Mouse (Mus musculus): Measurements from ENCODE around the gene Ush2a. TPM values are rescaled to one million over a fixed set of nuclear protein-coding genes. Genes with fewer than 3 reads are reported as not detected.

The Ush2a gene
- total RNA-seq, 2 experiments from 2014 or later: not detected

GRCm38 (mm10) chr1:188729179-188729578 lies 467.4 kb downstream of the Ush2a start:
- ATAC-seq (replicated peaks; ENCODE audit: low FRiP score, poor library complexity, severe bottlenecking): no peak

DNA sequence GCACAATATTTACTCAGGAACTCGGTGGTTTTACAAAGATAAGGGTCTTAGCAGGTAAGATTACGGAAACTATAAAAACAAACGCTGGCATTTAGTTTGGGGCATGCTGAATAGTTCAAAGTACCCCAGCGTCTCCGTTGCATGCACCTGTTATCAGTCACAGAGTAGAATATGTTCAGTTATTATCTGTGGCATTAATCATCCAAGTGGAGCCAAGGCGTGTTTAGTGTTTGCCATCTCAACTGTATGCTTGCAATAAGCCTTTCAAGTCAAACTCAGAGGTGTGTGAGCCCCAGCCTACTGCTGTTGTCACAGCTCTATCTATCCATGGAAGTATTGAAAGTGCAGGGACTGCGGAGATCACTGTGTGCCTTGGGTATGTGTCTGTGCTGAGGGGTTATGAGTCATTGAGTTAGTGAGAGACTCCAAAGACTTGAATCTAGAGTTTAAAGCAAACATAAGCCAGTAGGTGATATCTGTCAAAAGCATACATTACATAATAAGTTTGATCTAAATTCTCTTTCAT lies 473.0 kb downstream of the Ush2a start:
- ATAC-seq (replicated peaks; ENCODE audit: low FRiP score, poor library complexity, severe bottlenecking): no peak

GRCm38 (mm10) chr1:188742971-188743370 lies 481.1 kb downstream of the Ush2a start:
- no peak for ATAC-seq (replicated peaks; ENCODE audit: low FRiP score, poor library complexity, severe bottlenecking)

DNA sequence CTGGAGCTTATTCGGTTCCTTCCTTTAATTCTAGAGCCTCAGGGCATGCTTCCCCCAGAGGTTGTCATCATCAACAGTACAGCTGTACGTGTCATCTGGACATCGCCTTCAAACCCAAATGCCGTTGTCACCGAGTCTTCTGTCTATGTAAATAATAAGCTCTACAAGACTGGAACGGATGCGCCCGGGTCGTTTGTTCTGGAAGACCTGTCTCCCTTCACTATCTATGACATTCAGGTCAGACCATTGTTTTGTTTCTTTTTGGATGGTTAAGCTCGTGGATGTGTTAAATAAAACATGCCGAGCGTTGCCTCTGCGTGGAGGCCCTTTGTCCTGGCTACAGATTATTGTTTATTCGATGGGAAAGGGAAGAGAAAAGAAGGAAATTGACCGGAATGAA lies 493.2 kb downstream of the Ush2a start:
- ATAC-seq (replicated peaks; ENCODE audit: low FRiP score, poor library complexity, severe bottlenecking): no peak

DNA sequence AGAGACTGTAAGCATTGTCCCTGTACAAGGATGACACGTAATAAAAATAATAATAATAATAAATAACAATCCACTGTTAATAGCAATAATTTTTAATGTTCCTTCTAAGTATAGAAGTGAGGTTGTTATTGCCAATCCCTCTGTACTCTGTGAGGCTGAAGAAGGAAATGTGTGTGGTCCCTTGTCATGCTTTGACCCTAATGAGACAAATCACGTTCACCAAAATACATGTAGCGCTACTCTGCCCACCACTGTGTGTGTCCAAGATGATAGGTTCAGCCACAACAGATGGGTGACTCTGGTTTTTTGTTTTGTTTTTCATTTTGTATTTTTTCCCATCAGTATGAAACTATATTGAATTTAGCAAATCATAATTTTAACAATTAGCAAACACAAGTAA lies 498.7 kb downstream of the Ush2a start:
- no peak for ATAC-seq (replicated peaks; ENCODE audit: low FRiP score, poor library complexity, severe bottlenecking)

DNA sequence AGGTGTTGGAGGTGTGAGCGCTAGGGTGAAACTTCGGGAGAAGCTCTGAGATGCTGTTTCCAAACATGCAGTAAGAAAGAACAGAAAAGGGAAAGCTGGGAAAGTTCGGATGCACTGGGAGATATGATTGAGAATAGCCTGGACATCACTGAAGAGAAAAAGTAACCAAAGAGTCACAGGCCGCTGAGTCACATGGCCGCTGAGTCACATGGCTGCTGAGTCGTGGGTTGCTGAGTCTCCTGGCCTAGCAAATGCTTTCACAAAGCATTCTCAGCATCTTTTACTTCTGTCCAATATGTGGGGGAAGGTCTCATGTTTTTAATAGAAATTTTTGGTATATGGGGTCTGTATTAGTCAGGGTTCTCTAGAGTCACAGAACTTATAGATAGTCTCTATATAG lies 500.6 kb downstream of the Ush2a start:
- ATAC-seq (replicated peaks; ENCODE audit: low FRiP score, poor library complexity, severe bottlenecking): no peak

- no peak for ATAC-seq (replicated peaks; ENCODE audit: low FRiP score, poor library complexity, severe bottlenecking)
These were observed 501.9 kb downstream of the Ush2a start for GRCm38 (mm10) chr1:188763761-188764160.

- ATAC-seq (replicated peaks; ENCODE audit: low FRiP score, poor library complexity, severe bottlenecking): no peak
These were observed 509.0 kb downstream of the Ush2a start for GRCm38 (mm10) chr1:188770828-188771227.

GRCm38 (mm10) chr1:188772516-188773229 lies 510.9 kb downstream of the Ush2a start:
- no peak for ATAC-seq (replicated peaks; ENCODE audit: low FRiP score, poor library complexity, severe bottlenecking)

DNA sequence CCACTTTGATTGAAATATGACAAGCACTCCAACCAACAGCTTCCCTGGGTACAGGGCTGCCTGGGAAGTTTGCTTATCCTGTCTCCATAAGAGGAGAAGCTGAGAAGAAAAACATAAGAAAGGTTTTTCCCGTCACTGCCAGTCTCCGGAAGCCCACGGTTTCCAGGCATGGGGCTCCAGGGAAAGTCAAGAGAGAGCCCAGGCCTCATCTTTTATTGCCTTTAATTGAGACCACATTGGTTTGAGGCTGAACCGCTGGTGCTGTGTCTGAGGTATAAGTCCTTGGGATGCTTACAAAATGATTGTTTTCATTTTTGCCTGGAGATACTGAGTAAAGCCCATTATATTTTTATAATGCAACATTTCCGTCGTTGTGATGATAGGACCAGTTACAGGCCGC lies 511.8 kb downstream of the Ush2a start:
- no peak for ATAC-seq (replicated peaks; ENCODE audit: low FRiP score, poor library complexity, severe bottlenecking)

GRCm38 (mm10) chr1:188777556-188778161 lies 515.8 kb downstream of the Ush2a start:
- no peak for ATAC-seq (replicated peaks; ENCODE audit: low FRiP score, poor library complexity, severe bottlenecking)

DNA sequence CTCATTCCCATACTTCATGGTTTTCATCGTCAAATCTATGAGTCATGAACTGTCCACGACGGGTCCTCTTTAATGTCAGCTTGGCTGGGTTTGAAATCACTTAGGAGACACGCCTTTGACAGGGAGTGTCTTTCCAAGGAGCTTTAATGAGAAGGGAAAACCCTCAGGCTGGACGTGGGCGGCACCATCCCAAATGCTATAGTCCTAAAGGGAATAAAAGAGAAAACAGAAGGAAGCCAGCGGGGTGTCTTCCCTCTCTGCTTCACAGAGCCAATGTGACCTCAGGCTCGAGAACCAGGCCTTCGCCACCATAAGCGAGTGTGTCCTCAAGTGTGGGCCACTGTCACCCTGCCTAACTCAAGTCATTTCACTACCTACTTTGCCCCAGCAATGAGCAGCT lies 523.2 kb downstream of the Ush2a start:
- ATAC-seq (replicated peaks; ENCODE audit: low FRiP score, poor library complexity, severe bottlenecking): no peak

GRCm38 (mm10) chr1:188805069-188805468 lies 543.2 kb downstream of the Ush2a start:
- no peak for ATAC-seq (replicated peaks; ENCODE audit: low FRiP score, poor library complexity, severe bottlenecking)

DNA sequence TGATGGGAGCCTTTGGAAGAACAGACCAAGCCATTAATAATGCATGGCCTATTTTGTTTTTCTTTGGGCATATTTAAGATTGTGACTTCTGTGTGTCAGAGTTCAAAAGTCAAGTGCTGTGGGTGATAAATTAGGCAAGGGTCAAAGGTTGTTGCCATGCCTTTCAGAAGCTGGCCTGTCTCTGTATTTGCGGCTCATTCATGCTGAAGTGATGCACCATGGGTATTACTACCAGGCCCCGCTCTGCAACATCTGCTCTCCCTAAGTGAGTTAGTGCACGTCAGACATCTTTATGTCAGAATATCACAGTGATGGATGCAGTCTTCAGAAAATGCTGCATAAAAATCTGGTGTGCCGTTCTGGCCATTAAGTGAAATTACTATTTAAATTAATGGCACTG lies 544.0 kb downstream of the Ush2a start:
- no peak for ATAC-seq (replicated peaks; ENCODE audit: low FRiP score, poor library complexity, severe bottlenecking)

- ATAC-seq (replicated peaks; ENCODE audit: low FRiP score, poor library complexity, severe bottlenecking): no peak
These were observed 548.8 kb downstream of the Ush2a start for GRCm38 (mm10) chr1:188810631-188811030.

DNA sequence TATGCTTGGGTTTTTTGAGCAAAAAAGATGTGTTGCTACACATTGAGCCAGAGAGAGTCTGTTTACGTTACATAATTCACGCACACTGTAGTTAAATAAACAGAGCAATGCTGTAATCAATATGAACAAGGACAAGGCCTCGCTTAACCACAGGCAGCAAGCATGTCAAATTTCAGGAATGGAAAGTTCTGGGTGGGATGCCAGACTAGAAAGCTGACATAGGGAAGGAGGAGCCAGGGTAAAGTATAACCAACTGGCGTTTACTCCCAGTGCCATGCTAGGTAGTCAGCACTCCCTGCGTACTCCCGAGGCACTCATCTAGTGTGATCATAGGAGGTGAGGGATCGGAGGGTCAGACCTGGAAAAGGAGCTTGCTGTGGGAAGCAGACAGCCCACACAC lies 553.2 kb downstream of the Ush2a start:
- no peak for ATAC-seq (replicated peaks; ENCODE audit: low FRiP score, poor library complexity, severe bottlenecking)

- ATAC-seq (replicated peaks; ENCODE audit: low FRiP score, poor library complexity, severe bottlenecking): no peak
These were observed 562.4 kb downstream of the Ush2a start for GRCm38 (mm10) chr1:188824195-188824594.

GRCm38 (mm10) chr1:188824878-188825532 lies 563.2 kb downstream of the Ush2a start:
- no peak for ATAC-seq (replicated peaks; ENCODE audit: low FRiP score, poor library complexity, severe bottlenecking)

- ATAC-seq (replicated peaks; ENCODE audit: low FRiP score, poor library complexity, severe bottlenecking): no peak
These were observed 568.9 kb downstream of the Ush2a start for GRCm38 (mm10) chr1:188830527-188831407.

DNA sequence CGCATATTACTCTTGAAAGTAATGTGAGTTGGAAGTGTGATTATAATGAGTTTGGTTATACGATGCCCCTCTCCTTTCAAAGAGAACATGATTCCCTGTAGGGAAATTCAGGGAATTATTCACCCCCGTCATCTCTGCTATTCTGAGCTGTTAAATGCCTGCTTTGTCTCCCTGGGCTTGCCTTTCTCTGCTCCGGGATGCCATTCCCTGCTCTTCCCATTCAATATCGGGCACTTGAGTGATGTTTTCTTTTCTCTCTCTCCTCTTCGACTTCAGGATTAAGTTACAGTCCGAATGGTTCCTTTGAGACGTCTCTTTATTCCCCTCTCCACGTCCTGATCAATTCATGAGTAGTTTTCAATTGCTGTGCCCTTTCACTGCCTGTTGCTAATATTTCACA lies 572.1 kb downstream of the Ush2a start:
- ATAC-seq (replicated peaks; ENCODE audit: low FRiP score, poor library complexity, severe bottlenecking): no peak
